Mouse (Mus musculus) heart, embryonic 16.5 days (tissue): ENCODE results near the gene Fam19a1. TPM values are rescaled to one million over a fixed set of nuclear protein-coding genes. Genes with fewer than 3 reads are reported as not detected.

ENCODE experiments used
- ATAC-seq: fragments of 200-750 bp; cut with Nextera tagmentation; replicated peaks from 2 replicates; pipeline ENCODE4 v1.8.0; 2017; ENCODE audit warnings: moderate number of reproducible peaks; ENCODE audit not compliant: insufficient read depth, low FRiP score; ENCODE audit errors: extremely low read depth
- H3K27ac ChIP-seq: fragments of 300-500 bp; sonication (generic); 2 replicates; pipeline ENCODE4 v1.5.1; 2014; ENCODE audit warnings: mild to moderate bottlenecking, low read length, control low read depth, moderate library complexity
- H3K27me3 ChIP-seq: fragments of 300-500 bp; sonication (generic); 2 replicates; pipeline ENCODE4 v1.6.1; 2014; ENCODE audit warnings: low read length, mixed read lengths; ENCODE audit not compliant: control insufficient read depth, insufficient read depth
- H3K36me3 ChIP-seq: fragments of 300-500 bp; sonication (generic); 2 replicates; pipeline ENCODE4 v1.6.1; 2014; ENCODE audit not compliant: control insufficient read depth, insufficient read depth
- H3K4me1 ChIP-seq: fragments of 300-500 bp; sonication (generic); 2 replicates; pipeline ENCODE4 v1.6.1; 2014; ENCODE audit warnings: low read length, mixed read lengths; ENCODE audit not compliant: control insufficient read depth, insufficient read depth
- H3K4me2 ChIP-seq: fragments of 300-500 bp; sonication (generic); 2 replicates; pipeline ENCODE4 v1.6.1; 2014; ENCODE audit warnings: low read depth, mild to moderate bottlenecking, control low read depth, low read length
- H3K4me3 ChIP-seq: fragments of 300-500 bp; sonication (generic); 2 replicates; pipeline ENCODE4 v1.5.1; 2014; ENCODE audit warnings: mild to moderate bottlenecking, control low read depth, low read length
- H3K9ac ChIP-seq: fragments of 300-500 bp; sonication (generic); 2 replicates; pipeline ENCODE4 v1.6.1; 2014; ENCODE audit warnings: low read length, control low read depth
- H3K9me3 ChIP-seq: fragments of 300-500 bp; sonication (generic); replicated peaks from 2 replicates; pipeline ENCODE4 v1.6.1; 2016; ENCODE audit warnings: low read length; ENCODE audit not compliant: control insufficient read depth
- WGBS: fragments of 180-500 bp; shearing (Covaris S2); extraction: QIAGEN DNeasy Blood & Tissue Kit; methylation state at CpG from one replicate; pipeline ENCODE4 v1.1.7; 2014; 5-methylcytosine and 5-hydroxymethylcytosine counted together
- polyA plus RNA-seq: library from polyadenylated mRNA; unstranded; fragments of >200 nt; fragmentation: Nextera tagmentation; extraction: Ambion mirVana; gene quantifications from 2 replicates; pipeline ENCODE4 v1.2.1, GENCODE M21; 2015

Gene Fam19a1
- polyA plus RNA-seq, result 0.32 and 0.81 TPM in 2 replicates

DNA sequence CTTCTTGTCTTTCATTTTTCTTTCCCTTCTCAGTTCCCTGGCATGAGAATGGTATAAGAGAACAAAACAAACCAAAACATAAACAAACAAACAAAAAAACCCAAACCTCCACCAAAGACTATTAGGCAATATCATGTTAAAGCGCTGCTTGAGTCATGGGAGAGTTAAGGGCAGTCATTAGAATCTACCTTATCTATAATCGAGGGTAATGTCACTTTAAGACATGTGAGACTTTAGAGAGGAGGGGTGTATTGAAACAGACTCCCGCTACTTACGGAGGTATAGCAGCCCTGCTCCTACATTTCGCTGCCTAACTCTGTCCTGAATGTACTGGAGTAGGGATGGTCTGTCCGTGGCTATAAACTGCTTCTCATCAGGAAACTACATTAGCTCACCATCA lies at the start of gene Fam19a1:
Gene Fam19a1, plus strand, starts transcription at position 301 of the 400 bp plus-strand sequence.
- Histone ChIP-seq H3K4me3 (peak within 1 kb of the TSS; percentile 23), H3K27me3 (no peaks in the 10 kb centered on the region), H3K27ac (no peak within 1 kb of the TSS), H3K4me2 (peak within 1 kb of the TSS; percentile 42; the same call in 1 of the 2 replicates), H3K9ac (no peak within 1 kb of the TSS), H3K36me3 (no peaks in the 10 kb centered on the region), H3K4me1 (no peaks in the 10 kb centered on the region), H3K9me3 (no peaks in the 10 kb centered on the region)
- WGBS, result 28% methylated on average over 6 of the region's 6 CpGs
- ATAC-seq, result no peak

GRCm38 (mm10) chr6:96071080-96071479 lies 41.9 kb upstream of the Fam19a1 start:
- Histone ChIP-seq H3K4me3 (no peak overlapping the region), H3K9me3 (no peaks in the 10 kb centered on the region), H3K9ac (no peak overlapping the region), H3K4me2 (no peak overlapping the region), H3K36me3 (no peaks in the 10 kb centered on the region), H3K27me3 (no peaks in the 10 kb centered on the region), H3K27ac (no peak overlapping the region), H3K4me1 (no peaks in the 10 kb centered on the region)
- 58% methylated on average over 4 of the region's 4 CpGs for WGBS
- ATAC-seq, result no peak

DNA sequence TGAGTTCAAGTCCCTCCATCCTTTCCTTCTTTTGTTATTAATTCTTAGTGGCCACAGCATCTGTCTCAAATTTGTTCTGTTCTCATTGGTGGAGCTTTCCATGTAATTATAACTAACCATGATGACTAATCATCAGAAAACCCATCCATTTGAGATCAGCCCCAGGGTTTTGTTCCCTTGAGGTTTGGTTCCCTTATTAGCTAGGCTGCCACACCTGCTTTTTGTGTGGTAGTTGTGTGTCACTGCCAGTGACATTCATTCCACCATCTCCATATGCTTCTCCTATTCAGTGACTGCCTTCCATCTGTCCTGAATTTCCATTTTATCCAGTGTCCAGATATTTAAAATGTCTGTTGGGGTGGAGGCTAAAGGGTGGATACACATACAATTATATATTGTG lies 41.4 kb upstream of the Fam19a1 start:
- Histone ChIP-seq H3K9ac (no peak overlapping the region), H3K4me3 (no peak overlapping the region), H3K4me2 (no peak overlapping the region), H3K4me1 (no peaks in the 10 kb centered on the region), H3K27ac (no peak overlapping the region), H3K36me3 (no peaks in the 10 kb centered on the region), H3K27me3 (no peaks in the 10 kb centered on the region), H3K9me3 (no peaks in the 10 kb centered on the region)
- ATAC-seq, result no peak

GRCm38 (mm10) chr6:96089961-96090360 lies 23.0 kb upstream of the Fam19a1 start:
- no peak overlapping the region for H3K9ac ChIP-seq
- H3K27me3 ChIP-seq, result no peaks in the 10 kb centered on the region
- no peaks in the 10 kb centered on the region for H3K9me3 ChIP-seq
- H3K27ac ChIP-seq, result no peak overlapping the region
- H3K36me3 ChIP-seq, result no peaks in the 10 kb centered on the region
- ATAC-seq, result no peak
- H3K4me1 ChIP-seq, result no peaks in the 10 kb centered on the region
- 78% methylated on average over 6 of the region's 6 CpGs for WGBS
- H3K4me2 ChIP-seq, result no peak overlapping the region
- no peak overlapping the region for H3K4me3 ChIP-seq

GRCm38 (mm10) chr6:96093716-96094115 lies 19.2 kb upstream of the Fam19a1 start:
- Histone ChIP-seq H3K9ac (no peak overlapping the region), H3K4me1 (no peaks in the 10 kb centered on the region), H3K9me3 (no peaks in the 10 kb centered on the region), H3K36me3 (no peaks in the 10 kb centered on the region), H3K4me2 (no peak overlapping the region), H3K4me3 (no peak overlapping the region), H3K27ac (no peak overlapping the region), H3K27me3 (no peaks in the 10 kb centered on the region)
- 83% methylated on average over 1 of the region's 1 CpGs for WGBS
- ATAC-seq, result no peak

GRCm38 (mm10) chr6:96098225-96098624 lies 14.7 kb upstream of the Fam19a1 start:
- no peaks in the 10 kb centered on the region for H3K36me3 ChIP-seq
- no peaks in the 10 kb centered on the region for H3K4me1 ChIP-seq
- 74% methylated on average over 6 of the region's 6 CpGs for WGBS
- no peak overlapping the region for H3K9ac ChIP-seq
- no peak overlapping the region for H3K4me2 ChIP-seq
- H3K27me3 ChIP-seq, result no peaks in the 10 kb centered on the region
- H3K4me3 ChIP-seq, result no peak overlapping the region
- H3K27ac ChIP-seq, result no peak overlapping the region
- no peak for ATAC-seq
- H3K9me3 ChIP-seq, result no peaks in the 10 kb centered on the region

- no peaks in the 10 kb centered on the region for H3K9me3 ChIP-seq
- H3K4me3 ChIP-seq, result no peak overlapping the region
- H3K36me3 ChIP-seq, result no peaks in the 10 kb centered on the region
- 30% methylated on average over 1 of the region's 1 CpGs for WGBS
- ATAC-seq, result no peak
- no peak overlapping the region for H3K9ac ChIP-seq
- no peak overlapping the region for H3K4me2 ChIP-seq
- no peaks in the 10 kb centered on the region for H3K4me1 ChIP-seq
- H3K27me3 ChIP-seq, result no peaks in the 10 kb centered on the region
- H3K27ac ChIP-seq, result no peak overlapping the region
Observed at GRCm38 (mm10) chr6:96111656-96112055, 1.3 kb upstream of the Fam19a1 start.

DNA sequence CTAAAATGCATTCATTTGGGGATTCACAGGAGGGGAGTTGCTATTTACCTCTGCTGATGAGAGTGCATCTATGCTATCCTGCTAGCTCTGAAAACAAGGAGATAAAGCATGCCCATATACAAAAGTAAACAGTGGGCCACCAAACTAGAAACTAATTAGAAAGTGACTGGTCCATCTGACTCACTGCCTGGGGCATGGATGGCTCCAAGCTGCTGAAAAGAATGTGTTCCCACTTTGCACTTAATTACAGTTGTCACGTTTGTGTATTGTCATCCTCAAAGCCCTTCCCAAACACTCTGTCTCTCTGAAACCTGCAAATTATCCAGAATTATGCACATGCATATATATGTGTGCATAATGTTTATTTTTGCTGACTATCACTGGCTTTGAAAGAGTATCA lies 1.2 kb downstream of the Fam19a1 start:
- Histone ChIP-seq H3K4me3 (no peak overlapping the region), H3K4me2 (no peak overlapping the region), H3K27ac (no peak overlapping the region), H3K36me3 (no peaks in the 10 kb centered on the region), H3K4me1 (no peaks in the 10 kb centered on the region), H3K9ac (no peak overlapping the region), H3K27me3 (no peaks in the 10 kb centered on the region; the same call in 1 of the 2 replicates), H3K9me3 (no peaks in the 10 kb centered on the region)
- ATAC-seq, result no peak
- 19% methylated on average over 1 of the region's 1 CpGs for WGBS

- ATAC-seq, result no peak
- Histone ChIP-seq H3K4me1 (no peaks in the 10 kb centered on the region), H3K4me3 (peak overlapping the region; percentile 70), H3K27ac (no peak overlapping the region), H3K9me3 (no peaks in the 10 kb centered on the region), H3K27me3 (no peaks in the 10 kb centered on the region; the same call in 1 of the 2 replicates), H3K9ac (peak overlapping the region; percentile 72), H3K36me3 (no peaks in the 10 kb centered on the region), H3K4me2 (peak overlapping the region; percentile 96)
- 10% methylated on average over 6 of the region's 6 CpGs for WGBS
Observed at GRCm38 (mm10) chr6:96116148-96116533, 3.2 kb downstream of the Fam19a1 start.
